Mouse (Mus musculus) heart, embryonic 16.5 days (tissue): ENCODE measurements at regions not wholly inside any gene's neighbourhood (a gene's known extent, or its start where the extent isn't known, plus 50 kb on each side); places are given as distances from the start of the nearest gene placed in this dataset.

Experiments used
- ATAC-seq: fragments of 200-750 bp; cut with Nextera tagmentation; replicated peaks from 2 replicates; pipeline ENCODE4 v1.8.0; 2017; ENCODE audit warnings: moderate number of reproducible peaks; ENCODE audit not compliant: insufficient read depth, low FRiP score; ENCODE audit errors: extremely low read depth
- H3K27ac ChIP-seq: fragments of 300-500 bp; sonication (generic); 2 replicates; pipeline ENCODE4 v1.5.1; 2014; ENCODE audit warnings: mild to moderate bottlenecking, low read length, control low read depth, moderate library complexity
- H3K27me3 ChIP-seq: fragments of 300-500 bp; sonication (generic); 2 replicates; pipeline ENCODE4 v1.6.1; 2014; ENCODE audit warnings: low read length, mixed read lengths; ENCODE audit not compliant: control insufficient read depth, insufficient read depth
- H3K36me3 ChIP-seq: fragments of 300-500 bp; sonication (generic); 2 replicates; pipeline ENCODE4 v1.6.1; 2014; ENCODE audit not compliant: control insufficient read depth, insufficient read depth
- H3K4me1 ChIP-seq: fragments of 300-500 bp; sonication (generic); 2 replicates; pipeline ENCODE4 v1.6.1; 2014; ENCODE audit warnings: low read length, mixed read lengths; ENCODE audit not compliant: control insufficient read depth, insufficient read depth
- H3K4me2 ChIP-seq: fragments of 300-500 bp; sonication (generic); 2 replicates; pipeline ENCODE4 v1.6.1; 2014; ENCODE audit warnings: low read depth, mild to moderate bottlenecking, control low read depth, low read length
- H3K4me3 ChIP-seq: fragments of 300-500 bp; sonication (generic); 2 replicates; pipeline ENCODE4 v1.5.1; 2014; ENCODE audit warnings: mild to moderate bottlenecking, control low read depth, low read length
- H3K9ac ChIP-seq: fragments of 300-500 bp; sonication (generic); 2 replicates; pipeline ENCODE4 v1.6.1; 2014; ENCODE audit warnings: low read length, control low read depth
- H3K9me3 ChIP-seq: fragments of 300-500 bp; sonication (generic); replicated peaks from 2 replicates; pipeline ENCODE4 v1.6.1; 2016; ENCODE audit warnings: low read length; ENCODE audit not compliant: control insufficient read depth
- WGBS: fragments of 180-500 bp; shearing (Covaris S2); extraction: QIAGEN DNeasy Blood & Tissue Kit; methylation state at CpG from one replicate; pipeline ENCODE4 v1.1.7; 2014; 5-methylcytosine and 5-hydroxymethylcytosine counted together

GRCm38 (mm10) chr16:86971691-86972090 lies 382.3 kb upstream of the N6amt1 start:
- Histone ChIP-seq H3K27ac (no peak overlapping the region), H3K4me2 (no peak overlapping the region), H3K9me3 (no peaks in the 10 kb centered on the region), H3K9ac (no peak overlapping the region), H3K36me3 (no peaks in the 10 kb centered on the region), H3K27me3 (no peaks in the 10 kb centered on the region), H3K4me1 (no peaks in the 10 kb centered on the region), H3K4me3 (no peak overlapping the region)
- WGBS: 76% methylated on average over 3 of the region's 3 CpGs
- no peak for ATAC-seq

GRCm38 (mm10) chr16:86949681-86950080 lies 404.3 kb upstream of the N6amt1 start:
- H3K27ac ChIP-seq: no peak overlapping the region
- no peak overlapping the region for H3K4me2 ChIP-seq
- 55% methylated on average over 6 of the region's 6 CpGs for WGBS
- no peaks in the 10 kb centered on the region for H3K4me1 ChIP-seq
- no peak for ATAC-seq
- H3K9me3 ChIP-seq: no peaks in the 10 kb centered on the region
- no peaks in the 10 kb centered on the region for H3K36me3 ChIP-seq
- H3K9ac ChIP-seq: no peak overlapping the region
- no peaks in the 10 kb centered on the region for H3K27me3 ChIP-seq
- H3K4me3 ChIP-seq: no peak overlapping the region

GRCm38 (mm10) chr16:86945531-86946144 lies 408.3 kb upstream of the N6amt1 start:
- 47% methylated on average over 6 of the region's 6 CpGs for WGBS
- no peaks in the 10 kb centered on the region for H3K9me3 ChIP-seq
- H3K4me1 ChIP-seq: no peaks in the 10 kb centered on the region
- no peak overlapping the region for H3K9ac ChIP-seq
- peak; percentile 77 for ATAC-seq
- H3K4me3 ChIP-seq: no peak overlapping the region
- no peaks in the 10 kb centered on the region for H3K36me3 ChIP-seq
- no peaks in the 10 kb centered on the region for H3K27me3 ChIP-seq
- no peak overlapping the region for H3K27ac ChIP-seq
- no peak overlapping the region for H3K4me2 ChIP-seq

- H3K4me2 ChIP-seq: no peak overlapping the region
- no peaks in the 10 kb centered on the region for H3K4me1 ChIP-seq
- 0 out of 2 replicates have a peak, but pooled peaks have one; percentile 32 for ATAC-seq
- H3K9ac ChIP-seq: no peak overlapping the region
- no peak overlapping the region for H3K27ac ChIP-seq
- no peaks in the 10 kb centered on the region for H3K9me3 ChIP-seq
- H3K27me3 ChIP-seq: no peaks in the 10 kb centered on the region
- no peak overlapping the region for H3K4me3 ChIP-seq
- no peaks in the 10 kb centered on the region for H3K36me3 ChIP-seq
These were observed 408.9 kb upstream of the N6amt1 start for GRCm38 (mm10) chr16:86945058-86945457.

- Histone ChIP-seq H3K27ac (no peak overlapping the region), H3K9ac (no peak overlapping the region), H3K4me3 (no peak overlapping the region), H3K36me3 (no peaks in the 10 kb centered on the region), H3K9me3 (no peaks in the 10 kb centered on the region), H3K4me1 (no peaks in the 10 kb centered on the region), H3K27me3 (no peaks in the 10 kb centered on the region), H3K4me2 (no peak overlapping the region)
- WGBS: 65% methylated on average over 2 of the region's 2 CpGs
- ATAC-seq: no peak
These were observed 419.0 kb upstream of the N6amt1 start for GRCm38 (mm10) chr16:86934989-86935388.

GRCm38 (mm10) chr16:86932765-86933164 lies 421.2 kb upstream of the N6amt1 start:
- Histone ChIP-seq H3K4me1 (no peaks in the 10 kb centered on the region), H3K27me3 (no peaks in the 10 kb centered on the region), H3K36me3 (no peaks in the 10 kb centered on the region), H3K4me3 (no peak overlapping the region), H3K4me2 (no peak overlapping the region), H3K9ac (no peak overlapping the region), H3K9me3 (no peaks in the 10 kb centered on the region), H3K27ac (no peak overlapping the region)
- ATAC-seq: no peak; the same call in 1 of the 2 replicates
- WGBS: 77% methylated on average over 3 of the region's 3 CpGs

GRCm38 (mm10) chr16:86897967-86898710 lies 455.8 kb upstream of the N6amt1 start:
- 69% methylated on average over 2 of the region's 2 CpGs for WGBS

GRCm38 (mm10) chr16:86894982-86895381 lies 459.0 kb upstream of the N6amt1 start:
- peaks cover 5% of the 10 kb centered on the region; the same call in 1 of the 2 replicates for H3K4me1 ChIP-seq
- no peak overlapping the region for H3K4me2 ChIP-seq
- H3K9ac ChIP-seq: no peak overlapping the region
- no peaks in the 10 kb centered on the region for H3K9me3 ChIP-seq
- H3K27me3 ChIP-seq: no peaks in the 10 kb centered on the region
- WGBS: 91% methylated on average over 3 of the region's 3 CpGs
- H3K27ac ChIP-seq: no peak overlapping the region
- H3K4me3 ChIP-seq: no peak overlapping the region
- no peak for ATAC-seq
- no peaks in the 10 kb centered on the region for H3K36me3 ChIP-seq

More at GRCm38 (mm10) chr16:86897967-86898710, 455.8 kb upstream of the N6amt1 start:
- H3K27me3 ChIP-seq: no peaks in the 10 kb centered on the region
- H3K9me3 ChIP-seq: no peaks in the 10 kb centered on the region
- no peak overlapping the region for H3K4me2 ChIP-seq
- no peak overlapping the region for H3K9ac ChIP-seq
- no peak for ATAC-seq
- no peaks in the 10 kb centered on the region for H3K36me3 ChIP-seq
- peaks cover 5% of the 10 kb centered on the region; the same call in 1 of the 2 replicates for H3K4me1 ChIP-seq
- no peak overlapping the region for H3K4me3 ChIP-seq
- H3K27ac ChIP-seq: no peak overlapping the region

- Histone ChIP-seq H3K4me2 (no peak overlapping the region), H3K9me3 (no peaks in the 10 kb centered on the region), H3K4me3 (no peak overlapping the region), H3K36me3 (no peaks in the 10 kb centered on the region), H3K4me1 (peaks cover 5% of the 10 kb centered on the region; the same call in 1 of the 2 replicates), H3K27me3 (no peaks in the 10 kb centered on the region), H3K9ac (no peak overlapping the region), H3K27ac (no peak overlapping the region)
- ATAC-seq: no peak
- 51% methylated on average over 5 of the region's 5 CpGs for WGBS
These were observed 459.7 kb upstream of the N6amt1 start for GRCm38 (mm10) chr16:86894333-86894732.
